Mouse (Mus musculus): ENCODE measurements around the gene Olfr59.

- TF ChIP-seq CTCF (IDR thresholded peaks at IDR 0.05): no peak
- TF ChIP-seq POLR2A (IDR thresholded peaks at IDR 0.05; ENCODE audit: insufficient read depth, low read depth, low read length): no peak
- no peak for TF ChIP-seq EP300 (IDR thresholded peaks at IDR 0.05; ENCODE audit: insufficient read depth, low read depth, low read length)
Observed at GRCm38 (mm10) chr11:74241201-74241600, 42.3 kb upstream of the Olfr59 start.
